Mouse (Mus musculus): ENCODE measurements at regions not wholly inside any gene's neighbourhood (a gene's known extent, or its start where the extent isn't known, plus 50 kb on each side); places are given as distances from the start of the nearest gene placed in this dataset.

- no peaks in the 10 kb centered on the region for H3K4me1 ChIP-seq (ENCODE audit: insufficient read depth, low read length)
- H3K4me2 ChIP-seq (ENCODE audit: low read depth, low read length, poor library complexity, severe bottlenecking), result no peak overlapping the region
- no peak overlapping the region for H3K4me3 ChIP-seq (ENCODE audit: low read depth, low read length)
- no peak for ATAC-seq (ENCODE audit: low FRiP score)
- TF ChIP-seq CTCF (IDR thresholded peaks at IDR 0.05), result no peak
- H3K9me3 ChIP-seq (ENCODE audit: low read length), result no peaks in the 10 kb centered on the region
- no peak for DNase-seq (ENCODE audit: low spot score)
- 48% methylated on average over 3 of the region's 3 CpGs for WGBS
- H3K36me3 ChIP-seq (ENCODE audit: insufficient read depth, low read length), result no peaks in the 10 kb centered on the region
- no peak overlapping the region for H3K9ac ChIP-seq (replicated peaks; ENCODE audit: low read length, poor library complexity, severe bottlenecking)
- no peak overlapping the region for H3K27ac ChIP-seq (ENCODE audit: low read depth, low read length)
- H3K27me3 ChIP-seq (ENCODE audit: insufficient read depth, low read length), result no peaks in the 10 kb centered on the region
Measured at GRCm38 (mm10) chrX:9789542-9789941, 57.2 kb upstream of the Hypm start.
